Mouse (Mus musculus) stomach, postnatal 0 days (tissue): ENCODE data around the gene Tldc2.

ENCODE experiments used
- CTCF ChIP-seq: IDR thresholded peaks from 2 replicates; pipeline ENCODE4 v1.5.1; 2016; ENCODE audit warnings: antibody characterized with exemption, low read depth, mild to moderate bottlenecking, moderate library complexity
- EP300 ChIP-seq: optimal IDR thresholded peaks from 2 replicates; pipeline ENCODE3; 2016; ENCODE audit warnings: antibody characterized with exemption

DNA sequence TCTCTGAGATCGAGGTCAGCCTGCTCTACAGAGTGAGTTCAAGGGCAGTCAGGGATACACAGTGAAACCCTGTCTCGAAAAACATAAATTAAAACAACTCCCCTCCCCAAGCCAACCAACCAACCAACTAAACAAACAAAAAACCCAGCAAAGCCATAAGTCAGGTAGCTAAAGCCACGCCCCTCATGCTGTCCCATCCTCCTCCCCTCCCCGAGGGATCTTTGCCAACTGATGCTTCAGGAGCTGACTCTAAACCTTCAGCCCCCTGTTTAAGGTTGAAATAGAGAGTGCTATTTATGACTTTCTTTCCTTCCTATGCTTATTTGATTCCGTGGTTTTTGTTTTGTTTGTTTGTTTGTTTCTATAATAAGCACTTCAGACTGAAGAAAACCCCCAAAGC, 39.9 kb upstream of the Tldc2 start:
- TF ChIP-seq CTCF (no peak), EP300 (no peak)
